Mouse (Mus musculus): ENCODE results near the gene Epb41l3. TPM values are rescaled to one million over a fixed set of nuclear protein-coding genes. Genes with fewer than 3 reads are reported as not detected.

Epb41l3 gene
- polyA plus RNA-seq, 1 experiment from 2014 or later, result 55.0 TPM

- Histone ChIP-seq H3K4me2 (no peak overlapping the region), H3K4me3 (no peak overlapping the region), H3K27ac (no peak overlapping the region), H3K9ac (no peak overlapping the region), H3K4me1 (peaks cover 8% of the 10 kb centered on the region; the same call in 1 of the 2 replicates), H3K36me3 (ENCODE audit: poor library complexity, severe bottlenecking) (peaks cover 6% of the 10 kb centered on the region; the same call in 1 of the 2 replicates), H3K27me3 (no peaks in the 10 kb centered on the region), H3K9me3 (replicated peaks) (no peaks in the 10 kb centered on the region)
- no peak for ATAC-seq
- 80% methylated on average over 5 of the region's 5 CpGs for WGBS
Observed at GRCm38 (mm10) chr17:69266936-69267335, 191.5 kb downstream of the Epb41l3 start.

- Histone ChIP-seq H3K4me1 (peaks cover 8% of the 10 kb centered on the region; the same call in 1 of the 2 replicates), H3K9me3 (replicated peaks) (no peaks in the 10 kb centered on the region), H3K27ac (no peak overlapping the region), H3K4me2 (no peak overlapping the region), H3K9ac (no peak overlapping the region), H3K36me3 (ENCODE audit: poor library complexity, severe bottlenecking) (peaks cover 3% of the 10 kb centered on the region; the same call in 1 of the 2 replicates), H3K4me3 (no peak overlapping the region), H3K27me3 (no peaks in the 10 kb centered on the region)
- WGBS, result 78% methylated on average over 6 of the region's 6 CpGs
- no peak for ATAC-seq
Observed at GRCm38 (mm10) chr17:69267526-69267925, 192.0 kb downstream of the Epb41l3 start.

GRCm38 (mm10) chr17:69277362-69277761 lies 201.9 kb downstream of the Epb41l3 start:
- no peak overlapping the region for H3K27ac ChIP-seq
- H3K4me1 ChIP-seq, result no peaks in the 10 kb centered on the region
- 13% methylated on average over 5 of the region's 5 CpGs for WGBS
- H3K9me3 ChIP-seq (replicated peaks), result no peaks in the 10 kb centered on the region
- no peak overlapping the region for H3K4me2 ChIP-seq
- no peak for ATAC-seq
- H3K9ac ChIP-seq, result no peak overlapping the region
- no peak overlapping the region for H3K4me3 ChIP-seq
- no peaks in the 10 kb centered on the region for H3K27me3 ChIP-seq
- H3K36me3 ChIP-seq (ENCODE audit: poor library complexity, severe bottlenecking), result peaks cover 21% of the 10 kb centered on the region; the same call in 1 of the 2 replicates

- Histone ChIP-seq H3K4me3 (no peak overlapping the region), H3K4me2 (no peak overlapping the region), H3K9ac (no peak overlapping the region), H3K4me1 (no peaks in the 10 kb centered on the region), H3K27me3 (no peaks in the 10 kb centered on the region), H3K9me3 (replicated peaks) (0 out of 2 replicates have a peak, but pooled peaks cover 4% of the 10 kb centered on the region), H3K36me3 (ENCODE audit: poor library complexity, severe bottlenecking) (peaks cover 68% of the 10 kb centered on the region), H3K27ac (no peak overlapping the region)
- 96% methylated on average over 13 of the region's 13 CpGs for WGBS
- ATAC-seq, result no peak
Observed at GRCm38 (mm10) chr17:69284511-69284910, 209.0 kb downstream of the Epb41l3 start.

GRCm38 (mm10) chr17:69288130-69288529 lies 212.6 kb downstream of the Epb41l3 start:
- H3K4me3 ChIP-seq, result no peak overlapping the region
- no peaks in the 10 kb centered on the region for H3K4me1 ChIP-seq
- no peak overlapping the region for H3K27ac ChIP-seq
- H3K27me3 ChIP-seq, result no peaks in the 10 kb centered on the region
- H3K36me3 ChIP-seq (ENCODE audit: poor library complexity, severe bottlenecking), result peaks cover 62% of the 10 kb centered on the region
- no peak overlapping the region for H3K4me2 ChIP-seq
- H3K9ac ChIP-seq, result no peak overlapping the region
- no peak for ATAC-seq
- 98% methylated on average over 12 of the region's 12 CpGs for WGBS
- H3K9me3 ChIP-seq (replicated peaks), result 0 out of 2 replicates have a peak, but pooled peaks cover 4% of the 10 kb centered on the region

GRCm38 (mm10) chr17:69290272-69290671 lies 214.8 kb downstream of the Epb41l3 start:
- 0 out of 2 replicates have a peak, but pooled peaks have one; percentile 62 for ATAC-seq
- Histone ChIP-seq H3K4me1 (no peaks in the 10 kb centered on the region), H3K9ac (no peak overlapping the region), H3K4me2 (no peak overlapping the region), H3K27ac (no peak overlapping the region; the same call in 1 of the 2 replicates), H3K4me3 (no peak overlapping the region), H3K36me3 (ENCODE audit: poor library complexity, severe bottlenecking) (peaks cover 47% of the 10 kb centered on the region), H3K27me3 (no peaks in the 10 kb centered on the region), H3K9me3 (replicated peaks) (0 out of 2 replicates have a peak, but pooled peaks cover 4% of the 10 kb centered on the region)
- 80% methylated on average over 3 of the region's 3 CpGs for WGBS

- H3K4me1 ChIP-seq, result peaks cover 17% of the 10 kb centered on the region
- 81% methylated on average over 4 of the region's 4 CpGs for WGBS
- H3K36me3 ChIP-seq (ENCODE audit: poor library complexity, severe bottlenecking), result no peaks in the 10 kb centered on the region
- H3K4me2 ChIP-seq, result no peak overlapping the region
- H3K9ac ChIP-seq, result no peak overlapping the region
- no peak for ATAC-seq
- H3K4me3 ChIP-seq, result no peak overlapping the region
- H3K27me3 ChIP-seq, result no peaks in the 10 kb centered on the region
- H3K9me3 ChIP-seq (replicated peaks), result no peaks in the 10 kb centered on the region
- H3K27ac ChIP-seq, result no peak overlapping the region
Observed at GRCm38 (mm10) chr17:69301552-69301951, 226.1 kb downstream of the Epb41l3 start.

GRCm38 (mm10) chr17:69303579-69304274 lies 228.2 kb downstream of the Epb41l3 start:
- Histone ChIP-seq H3K4me1 (peaks cover 17% of the 10 kb centered on the region), H3K27ac (no peak overlapping the region), H3K9me3 (replicated peaks) (no peaks in the 10 kb centered on the region), H3K9ac (no peak overlapping the region), H3K27me3 (no peaks in the 10 kb centered on the region), H3K4me3 (no peak overlapping the region), H3K36me3 (ENCODE audit: poor library complexity, severe bottlenecking) (no peaks in the 10 kb centered on the region), H3K4me2 (peak overlapping the region; percentile 11)
- WGBS, result 52% methylated on average over 11 of the region's 11 CpGs
- peak; percentile 97 for ATAC-seq

- no peak for ATAC-seq
- Histone ChIP-seq H3K27me3 (no peaks in the 10 kb centered on the region), H3K4me2 (no peak overlapping the region), H3K9ac (no peak overlapping the region), H3K36me3 (ENCODE audit: poor library complexity, severe bottlenecking) (no peaks in the 10 kb centered on the region), H3K9me3 (replicated peaks) (no peaks in the 10 kb centered on the region), H3K27ac (no peak overlapping the region), H3K4me3 (no peak overlapping the region), H3K4me1 (peaks cover 17% of the 10 kb centered on the region)
- WGBS, result 85% methylated on average over 9 of the region's 9 CpGs
Observed at GRCm38 (mm10) chr17:69307636-69308035, 232.2 kb downstream of the Epb41l3 start.

- WGBS, result 91% methylated on average over 4 of the region's 4 CpGs
Observed at GRCm38 (mm10) chr17:69309872-69310271, 234.4 kb downstream of the Epb41l3 start.

GRCm38 (mm10) chr17:69320496-69320895 lies 245.0 kb downstream of the Epb41l3 start:
- no peaks in the 10 kb centered on the region for H3K27me3 ChIP-seq
- H3K4me3 ChIP-seq, result no peak overlapping the region
- no peaks in the 10 kb centered on the region for H3K36me3 ChIP-seq (ENCODE audit: poor library complexity, severe bottlenecking)
- no peak for ATAC-seq
- no peak overlapping the region for H3K9ac ChIP-seq
- no peaks in the 10 kb centered on the region for H3K9me3 ChIP-seq (replicated peaks)
- no peak overlapping the region for H3K4me2 ChIP-seq
- 92% methylated on average over 10 of the region's 10 CpGs for WGBS
- no peaks in the 10 kb centered on the region for H3K4me1 ChIP-seq
- no peak overlapping the region for H3K27ac ChIP-seq

More at GRCm38 (mm10) chr17:69309872-69310271, 234.4 kb downstream of the Epb41l3 start:
- no peak overlapping the region for H3K4me2 ChIP-seq
- H3K27me3 ChIP-seq, result no peaks in the 10 kb centered on the region
- H3K36me3 ChIP-seq (ENCODE audit: poor library complexity, severe bottlenecking), result no peaks in the 10 kb centered on the region
- H3K27ac ChIP-seq, result no peak overlapping the region
- H3K9me3 ChIP-seq (replicated peaks), result no peaks in the 10 kb centered on the region
- no peak overlapping the region for H3K4me3 ChIP-seq
- no peak for ATAC-seq
- no peak overlapping the region for H3K9ac ChIP-seq
- H3K4me1 ChIP-seq, result no peaks in the 10 kb centered on the region

GRCm38 (mm10) chr17:69322721-69323120 lies 247.2 kb downstream of the Epb41l3 start:
- H3K4me3 ChIP-seq, result no peak overlapping the region
- H3K4me1 ChIP-seq, result no peaks in the 10 kb centered on the region
- H3K36me3 ChIP-seq (ENCODE audit: poor library complexity, severe bottlenecking), result no peaks in the 10 kb centered on the region
- WGBS, result 94% methylated on average over 2 of the region's 2 CpGs
- no peak overlapping the region for H3K27ac ChIP-seq
- H3K9me3 ChIP-seq (replicated peaks), result no peaks in the 10 kb centered on the region
- no peak overlapping the region for H3K4me2 ChIP-seq
- no peaks in the 10 kb centered on the region for H3K27me3 ChIP-seq
- no peak for ATAC-seq
- H3K9ac ChIP-seq, result no peak overlapping the region

Measured in forebrain, embryonic 13.5 days (tissue).